Mouse (Mus musculus) cerebellum, adult 11 months (tissue): ENCODE data around the gene Zfp954.
"Not testable (repeated sequence)": the region's sequence is repeated elsewhere in the genome, so short reads cannot be mapped to it uniquely, and the experiment has no call there.

Experiments used
- DNase-seq: peaks from one replicate; pipeline ENCODE4 v3.0.0; 2022

The Zfp954 gene

DNA sequence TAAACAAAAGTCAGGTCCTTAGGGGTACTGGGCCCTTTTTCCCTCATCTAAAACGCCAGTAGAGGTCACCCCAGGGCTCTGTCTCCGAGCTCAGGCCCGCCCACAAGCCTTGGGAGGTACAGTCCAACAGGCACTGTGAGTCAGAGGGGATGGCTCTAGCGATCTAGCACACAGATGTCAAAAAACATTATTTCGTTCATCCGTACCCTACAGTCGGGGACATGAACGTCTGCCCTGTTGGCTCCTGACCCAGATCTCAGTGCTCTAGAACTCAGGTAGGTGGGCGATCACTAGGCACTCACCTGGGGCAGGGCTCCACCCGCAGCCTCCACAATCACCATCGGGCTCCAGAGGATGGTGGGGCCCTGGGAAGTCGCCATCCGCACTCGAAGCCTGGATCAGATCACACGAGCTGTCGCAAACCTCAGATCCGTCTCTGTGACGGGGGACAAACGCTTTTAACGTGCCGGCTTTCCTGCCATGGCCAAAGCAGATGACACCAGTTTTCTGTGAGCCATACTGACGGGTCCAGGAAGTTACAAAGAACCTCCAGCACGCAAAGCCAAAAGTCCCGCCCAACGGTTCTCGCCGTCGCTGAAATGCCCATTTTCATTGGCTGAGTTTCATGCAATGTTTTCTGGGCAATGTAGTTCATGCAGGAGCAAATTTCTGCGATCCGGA, at the start of gene Zfp954:
Gene Zfp954, minus strand, starts transcription at position 568 of the 681 bp plus-strand sequence.
- DNase-seq, result peak; percentile 81

DNA sequence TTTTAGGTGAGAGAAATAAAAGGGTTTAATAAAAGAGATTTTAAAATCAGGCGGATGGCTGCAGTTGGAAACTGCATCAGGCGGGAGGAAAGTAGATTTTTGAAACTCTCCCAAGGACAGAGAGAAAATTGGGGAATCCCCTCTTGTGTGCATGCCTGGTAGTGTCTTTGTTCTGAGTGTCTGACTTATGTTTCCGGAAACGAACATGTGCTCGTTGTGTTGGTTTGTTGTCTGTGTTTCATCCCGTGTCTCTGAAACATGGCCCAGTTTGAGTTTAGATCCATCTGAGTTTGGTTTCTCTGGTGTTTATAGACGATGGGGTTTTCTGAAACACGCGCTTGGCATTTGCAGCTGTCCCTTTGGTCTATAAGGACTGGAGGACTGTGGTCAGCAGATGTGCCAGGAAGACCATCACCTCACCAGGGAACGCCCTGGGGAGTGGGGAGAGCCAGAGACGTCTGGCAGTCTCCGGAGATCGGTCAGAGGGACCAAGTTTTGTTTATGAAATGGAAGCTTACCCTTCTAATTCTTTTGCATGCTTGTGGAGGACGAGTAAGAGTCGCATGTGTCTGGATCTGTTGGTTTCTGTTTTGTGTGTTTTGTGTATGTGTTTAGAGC, 24.8 kb upstream of the Zfp954 start:
- DNase-seq, result no peak

DNA sequence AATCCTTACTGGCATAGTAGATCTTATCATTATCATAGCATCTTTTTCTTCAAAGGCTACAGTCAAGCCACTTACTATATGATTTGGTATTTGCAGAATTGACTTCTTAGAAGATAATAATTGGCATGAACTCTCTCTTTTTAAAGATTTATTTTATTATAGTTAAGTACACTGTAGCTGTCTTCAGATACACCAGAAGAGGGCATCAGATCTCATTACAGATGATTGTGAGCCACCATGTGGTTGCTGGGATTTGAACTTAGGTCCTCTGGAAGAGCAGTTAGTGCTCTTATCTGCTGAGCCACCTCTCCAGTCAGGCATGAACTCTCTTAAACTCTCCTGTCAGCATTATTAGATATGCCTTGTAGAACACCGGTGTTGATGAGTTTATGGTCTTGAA, 22.9 kb upstream of the Zfp954 start:
- no peak for DNase-seq

DNA sequence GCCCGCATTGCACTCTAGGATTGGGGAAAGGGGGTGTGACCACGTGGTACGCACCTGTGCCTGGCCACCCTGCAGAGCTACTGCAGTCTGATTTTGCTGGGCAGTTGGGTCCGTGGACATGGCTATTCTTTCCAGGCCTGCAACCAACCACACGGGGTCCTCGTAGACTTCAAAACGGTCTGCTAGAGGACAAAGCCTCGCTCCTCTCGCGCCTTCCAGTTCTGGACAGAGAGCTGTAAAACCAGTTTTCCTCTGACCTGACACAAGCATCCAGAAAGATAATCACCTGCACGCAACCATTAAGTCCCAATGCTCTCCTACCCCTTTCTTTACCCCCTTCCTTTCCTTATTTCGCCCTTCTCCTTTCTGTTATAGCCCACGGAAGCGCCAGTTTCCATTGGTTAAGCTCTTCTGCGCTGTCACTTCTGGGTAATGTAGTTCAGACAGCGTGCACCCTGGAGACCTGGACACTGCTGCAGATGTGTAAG, 15.1 kb upstream of the Zfp954 start, which contains the start of gene Zfp773:
Gene Zfp773, minus strand, starts transcription at position 377 of the 488 bp plus-strand sequence.
- DNase-seq, result peak; percentile 51

- DNase-seq, result no peak
Observed at GRCm38 (mm10) chr7:7132751-7133150, 11.5 kb upstream of the Zfp954 start.

GRCm38 (mm10) chr7:7130491-7131124, 9.3 kb upstream of the Zfp954 start:
- not testable (repeated sequence) for DNase-seq

- no peak for DNase-seq
Observed at GRCm38 (mm10) chr7:7121602-7121980, 303 bp upstream of the Zfp954 start.

- DNase-seq, result no peak
Observed at GRCm38 (mm10) chr7:7118441-7118840, 2.8 kb downstream of the Zfp954 start.

DNA sequence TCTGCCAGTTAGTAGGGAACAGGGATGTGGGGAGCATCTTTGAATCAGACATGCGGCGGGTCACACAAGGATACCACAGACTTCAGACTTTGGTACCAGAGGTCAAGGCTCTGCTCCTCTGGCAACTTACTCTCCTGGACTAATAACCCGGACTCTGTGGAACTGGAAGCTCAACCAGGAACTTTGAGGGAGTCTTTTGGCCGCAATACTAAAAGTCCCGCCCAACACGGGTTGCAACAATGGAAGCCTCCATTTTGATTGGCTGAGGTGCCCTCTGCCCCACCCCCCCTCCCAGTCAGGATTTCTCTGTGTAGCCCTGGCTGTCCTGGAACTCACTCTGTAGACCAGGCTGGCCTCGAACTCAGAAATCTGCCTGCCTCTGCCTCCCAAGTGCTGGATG, 12.8 kb downstream of the Zfp954 start:
- DNase-seq, result no peak
